In genomic region chrX:166293465-166293864, GRCm38 (mm10) we compare ENCODE assay signal across 17 mouse cellular contexts. TPM values are rescaled to one million over a fixed set of nuclear protein-coding genes. Genes with fewer than 3 reads are reported as not detected.
DNase-seq lines count a peak whose midpoint lies in the region; ATAC-seq and TF ChIP-seq lines count a peak whose summit lies in the region.
"Had no signal": no experiment of that assay in that cellular context is flagged by ENCODE, and none has a peak within 500 bp of the region (broad histone marks: within the 10 kb centered on the region; RNA-seq: fewer than 3 reads in every experiment).

No protein-coding gene starts in this region.

- H3K36me3 ChIP-seq in forebrain, postnatal 0 days (ENCODE audit: insufficient read depth) = no peaks in the 10 kb centered on the region
- H3K36me3 ChIP-seq in forebrain, embryonic 12.5 days (replicated peaks) = no peaks in the 10 kb centered on the region
- no peaks in the 10 kb centered on the region for H3K36me3 ChIP-seq in lung, embryonic 14.5 days (ENCODE audit: insufficient read depth)
- no peaks in the 10 kb centered on the region for H3K36me3 ChIP-seq in splenic B cell, adult 2 months (ENCODE audit: control insufficient read depth, insufficient read depth, low read length, poor library complexity, severe bottlenecking)
- no peaks in the 10 kb centered on the region for H3K36me3 ChIP-seq in midbrain, embryonic 13.5 days
- H3K36me3 ChIP-seq: embryonic facial prominence, embryonic 12.5 days; G1E; heart, embryonic 13.5 days had no signal

- H3K27ac ChIP-seq in forebrain, postnatal 0 days (ENCODE audit: low read depth, low read length) = no peak overlapping the region
- H3K27ac ChIP-seq in forebrain, embryonic 12.5 days = no peak overlapping the region
- no peak overlapping the region for H3K27ac ChIP-seq in lung, embryonic 14.5 days (ENCODE audit: low read depth)
- no peak overlapping the region for H3K27ac ChIP-seq in midbrain, embryonic 13.5 days
- H3K27ac ChIP-seq: embryonic facial prominence, embryonic 12.5 days; heart, embryonic 13.5 days had no signal

- in situ Hi-C loops in Patski (cut with MboI; ENCODE audit: low pct_unique_long_range_greater_than_20kb) = no loop called here

- H3K4me1 ChIP-seq in forebrain, postnatal 0 days (ENCODE audit: insufficient read depth) = no peaks in the 10 kb centered on the region
- no peaks in the 10 kb centered on the region for H3K4me1 ChIP-seq in forebrain, embryonic 12.5 days
- H3K4me1 ChIP-seq in lung, embryonic 14.5 days (ENCODE audit: insufficient read depth) = 0 out of 2 replicates have a peak, but pooled peaks cover 3% of the 10 kb centered on the region
- no peaks in the 10 kb centered on the region for H3K4me1 ChIP-seq in midbrain, embryonic 13.5 days (replicated peaks)
- H3K4me1 ChIP-seq: embryonic facial prominence, embryonic 12.5 days; heart, embryonic 13.5 days had no signal

- ATAC-seq in forebrain, postnatal 0 days = no peak
- no peak for ATAC-seq in forebrain, embryonic 12.5 days (ENCODE audit: low FRiP score)
- ATAC-seq in lung, embryonic 14.5 days (ENCODE audit: insufficient read depth) = no peak
- no peak for ATAC-seq in Patski
- no peak for ATAC-seq in midbrain, embryonic 13.5 days

- DNase-seq in forebrain, postnatal 0 days = no peak
- DNase-seq in lung, embryonic 14.5 days = no peak
- no peak for DNase-seq in lung, postnatal 10 days
- DNase-seq in Patski (ENCODE audit: low read depth, low spot score) = no peak
- DNase-seq in splenic B cell, adult 2 months (ENCODE audit: low read depth, low spot score) = peak; percentile 5
- DNase-seq in spleen, postnatal 4 days (ENCODE audit: low spot score in 2 of 2) = no peak
- DNase-seq: cerebellum, adult 11-12 months; gastrocnemius, postnatal 25 days; heart, postnatal 4 days; right cerebral cortex, adult 18-20 months; spleen, adult 18-20 months had no signal

- TF ChIP-seq CTCF in forebrain, postnatal 0 days (IDR thresholded peaks at IDR 0.05; ENCODE audit: low read depth) = peak; percentile 31
- TF ChIP-seq CTCF in lung, embryonic 14.5 days (IDR thresholded peaks at IDR 0.05; ENCODE audit: low read depth) = peak; percentile 40
- TF ChIP-seq CTCF in Patski (IDR thresholded peaks at IDR 0.05) = peak; percentile 36

- H3K4me2 ChIP-seq in forebrain, postnatal 0 days (ENCODE audit: low read depth) = no peak overlapping the region
- no peak overlapping the region for H3K4me2 ChIP-seq in forebrain, embryonic 12.5 days
- H3K4me2 ChIP-seq in lung, embryonic 14.5 days = no peak overlapping the region
- H3K4me2 ChIP-seq in midbrain, embryonic 13.5 days (replicated peaks) = no peak overlapping the region
- H3K4me2 ChIP-seq: embryonic facial prominence, embryonic 12.5 days; heart, embryonic 13.5 days; midbrain, embryonic 11.5 days had no signal

- no peaks in the 10 kb centered on the region for H3K27me3 ChIP-seq in forebrain, postnatal 0 days (ENCODE audit: insufficient read depth, low read length)
- peaks cover 33% of the 10 kb centered on the region for H3K27me3 ChIP-seq in forebrain, embryonic 12.5 days
- H3K27me3 ChIP-seq in lung, embryonic 14.5 days (ENCODE audit: insufficient read depth, low read length) = no peaks in the 10 kb centered on the region
- H3K27me3 ChIP-seq in Patski = peaks cover 4% of the 10 kb centered on the region
- no peaks in the 10 kb centered on the region for H3K27me3 ChIP-seq in splenic B cell, adult 2 months (ENCODE audit: control insufficient read depth, insufficient read depth, low read length, poor library complexity, severe bottlenecking)
- H3K27me3 ChIP-seq in midbrain, embryonic 13.5 days = peaks cover 40% of the 10 kb centered on the region; the same call in 1 of the 2 replicates

- no peaks in the 10 kb centered on the region for H3K9me3 ChIP-seq in forebrain, postnatal 0 days (ENCODE audit: low read length)
- no peaks in the 10 kb centered on the region for H3K9me3 ChIP-seq in forebrain, embryonic 12.5 days
- no peaks in the 10 kb centered on the region for H3K9me3 ChIP-seq in lung, embryonic 14.5 days (ENCODE audit: low read depth, low read length)
- H3K9me3 ChIP-seq in midbrain, embryonic 13.5 days = no peaks in the 10 kb centered on the region
- H3K9me3 ChIP-seq: embryonic facial prominence, embryonic 12.5 days; G1E; heart, embryonic 13.5 days had no signal

- CTCF ChIA-PET in Patski (lab: Charles Lee) = interaction anchor here (1.0 kb wide), 1 partner anchor 35 kb away, joined by 3 read pairs; no protein-coding TSS in a partner anchor

- no peak overlapping the region for H3K4me3 ChIP-seq in forebrain, postnatal 0 days (ENCODE audit: low read depth, low read length)
- H3K4me3 ChIP-seq in forebrain, embryonic 12.5 days (replicated peaks) = no peak overlapping the region
- no peak overlapping the region for H3K4me3 ChIP-seq in lung, embryonic 14.5 days (ENCODE audit: low read depth, low read length)
- no peak overlapping the region for H3K4me3 ChIP-seq in midbrain, embryonic 13.5 days (replicated peaks)
- H3K4me3 ChIP-seq: embryonic facial prominence, embryonic 12.5 days; heart, embryonic 13.5 days had no signal

- no peak overlapping the region for H3K9ac ChIP-seq in forebrain, postnatal 0 days
- H3K9ac ChIP-seq in forebrain, embryonic 12.5 days = no peak overlapping the region
- no peak overlapping the region for H3K9ac ChIP-seq in lung, embryonic 14.5 days
- no peak overlapping the region for H3K9ac ChIP-seq in midbrain, embryonic 13.5 days (replicated peaks)
- H3K9ac ChIP-seq: embryonic facial prominence, embryonic 12.5 days; heart, embryonic 13.5 days had no signal

- WGBS in forebrain, postnatal 0 days = 92% methylated on average over 3 of the region's 3 CpGs
- WGBS in forebrain, embryonic 12.5 days = 94% methylated on average over 3 of the region's 3 CpGs
- 87% methylated on average over 3 of the region's 3 CpGs for WGBS in lung, embryonic 14.5 days
- WGBS in midbrain, embryonic 13.5 days = 97% methylated on average over 3 of the region's 3 CpGs

- POLR2A ChIA-PET in Patski (lab: Charles Lee) = no interaction called here

RNA-seq across cellular contexts. Expression of gene Gpm6b, which starts 54.8 kb away (rescaled TPM):
- 431 and 491 TPM in 2 replicates for total RNA-seq in forebrain, postnatal 0 days (2014; rRNA removed)
- 290 and 385 TPM in 2 replicates for polyA plus RNA-seq in forebrain, postnatal 0 days (2015; fragmentation: Nextera tagmentation; extraction: Ambion mirVana)
- 226 and 253 TPM in 2 replicates for polyA plus RNA-seq in forebrain, embryonic 12.5 days (2016; fragmentation: Nextera tagmentation; extraction: Ambion mirVana)
- 41.9 and 42.0 TPM in 2 replicates for polyA plus RNA-seq in lung, embryonic 14.5 days (2014; fragmentation: Nextera tagmentation; extraction: Ambion mirVana)
- 5.2 TPM for polyA plus RNA-seq in Patski (2021)
- polyA plus RNA-seq in midbrain, embryonic 13.5 days (2015; fragmentation: Nextera tagmentation; extraction: Ambion mirVana) = 271 and 286 TPM in 2 replicates
- polyA plus RNA-seq: G1E had no signal
